Mouse (Mus musculus) olfactory bulb, adult 2 months (tissue): ENCODE measurements at regions not wholly inside any gene's neighbourhood (a gene's known extent, or its start where the extent isn't known, plus 50 kb on each side); places are given as distances from the start of the nearest gene placed in this dataset.

Experiments used
- H3K27ac ChIP-seq: fragments of 200-500 bp; 2 replicates; pipeline ENCODE4 v1.5.1; 2012; ENCODE audit warnings: low read depth, low read length; ENCODE audit not compliant: insufficient read depth
- H3K4me1 ChIP-seq: fragments of 200-500 bp; 2 replicates; pipeline ENCODE4 v1.6.1; 2012; ENCODE audit warnings: low read length; ENCODE audit not compliant: control insufficient read depth, insufficient read depth
- H3K4me3 ChIP-seq: fragments of 200-500 bp; 2 replicates; pipeline ENCODE4 v1.5.1; 2012; ENCODE audit warnings: mild to moderate bottlenecking, low read depth, low read length, moderate library complexity; ENCODE audit not compliant: insufficient read depth
- CTCF ChIP-seq: fragments of 200-500 bp; IDR thresholded peaks from 2 replicates; pipeline ENCODE4 v1.5.1; 2012; ENCODE audit warnings: low read depth, mild to moderate bottlenecking, low read length, moderate library complexity; ENCODE audit not compliant: insufficient read depth
- POLR2A ChIP-seq: fragments of 200-500 bp; IDR thresholded peaks from 2 replicates; pipeline ENCODE4 v1.6.1; 2012; ENCODE audit warnings: mild to moderate bottlenecking, low read depth, low read length, moderate library complexity; ENCODE audit not compliant: insufficient read depth
- WGBS: fragments of 180-500 bp; shearing (Covaris S2); methylation state at CpG from one replicate; pipeline ENCODE4 v1.1.7; 2018; 5-methylcytosine and 5-hydroxymethylcytosine counted together

DNA sequence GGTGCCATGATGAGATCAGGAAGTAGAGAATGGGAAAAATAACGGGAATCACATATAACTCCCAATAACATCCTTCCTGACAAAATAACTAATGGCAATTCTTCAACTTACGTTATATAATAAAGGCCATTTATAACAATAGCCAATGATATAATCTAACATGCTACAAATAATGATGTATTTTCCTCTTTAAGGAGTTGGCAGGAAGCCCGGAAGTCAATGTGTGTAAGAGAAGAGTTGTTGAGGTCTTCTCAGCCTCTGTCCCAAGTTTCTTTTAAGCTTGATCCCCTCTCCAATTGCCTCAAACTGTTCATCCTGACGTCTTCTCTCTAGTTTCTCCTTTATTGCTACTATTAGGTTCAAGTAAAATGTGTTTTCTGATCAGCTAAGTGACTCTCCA, 108.1 kb upstream of the Kcnab1 start:
- TF ChIP-seq POLR2A (no peak), CTCF (no peak)
- 61% methylated on average over 4 of the region's 4 CpGs for WGBS
- no peaks in the 10 kb centered on the region for H3K4me1 ChIP-seq
- no peak overlapping the region for H3K27ac ChIP-seq
- no peak overlapping the region for H3K4me3 ChIP-seq

DNA sequence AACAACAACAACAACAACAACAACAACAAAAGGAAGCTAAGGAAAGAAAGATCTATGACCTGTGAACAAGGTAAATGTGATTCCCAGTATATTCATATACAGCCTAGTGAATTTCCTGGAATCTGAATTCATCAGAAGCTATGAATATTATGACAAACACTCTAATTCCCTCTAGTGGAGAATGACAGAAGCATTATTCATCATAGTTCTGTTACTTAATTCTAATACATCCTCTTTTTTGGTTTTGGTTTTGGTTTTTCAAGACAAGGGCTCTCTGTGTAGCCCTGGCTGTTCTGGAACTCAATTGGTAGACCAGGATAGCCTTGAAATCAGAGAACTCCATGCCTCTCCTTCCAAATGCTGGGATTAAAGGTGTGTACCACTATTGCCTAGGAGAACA, 106.6 kb upstream of the Kcnab1 start:
- Histone ChIP-seq H3K4me3 (no peak overlapping the region), H3K4me1 (no peaks in the 10 kb centered on the region), H3K27ac (no peak overlapping the region)
- TF ChIP-seq CTCF, result no peak
- no peak for TF ChIP-seq POLR2A

- 62% methylated on average over 1 of the region's 1 CpGs for WGBS
- Histone ChIP-seq H3K27ac (no peak overlapping the region), H3K4me3 (no peak overlapping the region), H3K4me1 (no peaks in the 10 kb centered on the region)
- TF ChIP-seq POLR2A (no peak), CTCF (no peak)
These were observed 103.1 kb upstream of the Kcnab1 start for GRCm38 (mm10) chr3:65006127-65006526.

- TF ChIP-seq CTCF (no peak), POLR2A (no peak)
- 84% methylated on average over 3 of the region's 3 CpGs for WGBS
- Histone ChIP-seq H3K4me1 (no peaks in the 10 kb centered on the region), H3K4me3 (no peak overlapping the region), H3K27ac (no peak overlapping the region)
These were observed 102.6 kb upstream of the Kcnab1 start for GRCm38 (mm10) chr3:65006565-65006964.

DNA sequence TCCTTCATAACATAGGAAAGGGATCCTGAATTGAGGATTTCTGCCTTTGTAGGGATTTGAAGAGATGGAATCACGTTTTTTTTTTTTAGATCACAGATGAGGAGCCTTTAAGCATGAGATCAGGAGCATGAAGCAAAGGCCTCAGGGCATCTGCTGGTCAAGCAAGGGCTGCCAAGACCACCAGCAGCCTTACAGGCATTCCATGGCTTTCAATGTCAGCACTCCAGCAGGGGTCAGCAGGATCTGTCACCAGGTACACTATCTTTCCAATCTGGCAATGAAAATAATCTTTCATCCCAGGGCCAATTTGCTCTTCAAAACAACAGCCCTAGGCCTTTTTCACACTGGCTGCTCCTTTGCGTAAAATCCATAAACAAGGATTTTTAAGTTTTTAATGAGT, 85.3 kb upstream of the Kcnab1 start:
- Histone ChIP-seq H3K4me3 (no peak overlapping the region), H3K27ac (no peak overlapping the region), H3K4me1 (no peaks in the 10 kb centered on the region)
- no peak for TF ChIP-seq CTCF
- no peak for TF ChIP-seq POLR2A
- WGBS, result 81% methylated on average over 2 of the region's 2 CpGs

- WGBS, result 17% methylated on average over 2 of the region's 2 CpGs
- Histone ChIP-seq H3K4me3 (no peak overlapping the region), H3K27ac (peak overlapping the region; percentile 30), H3K4me1 (no peaks in the 10 kb centered on the region)
- TF ChIP-seq POLR2A (no peak), CTCF (no peak)
These were observed 71.6 kb upstream of the Kcnab1 start for GRCm38 (mm10) chr3:65037626-65038025.

DNA sequence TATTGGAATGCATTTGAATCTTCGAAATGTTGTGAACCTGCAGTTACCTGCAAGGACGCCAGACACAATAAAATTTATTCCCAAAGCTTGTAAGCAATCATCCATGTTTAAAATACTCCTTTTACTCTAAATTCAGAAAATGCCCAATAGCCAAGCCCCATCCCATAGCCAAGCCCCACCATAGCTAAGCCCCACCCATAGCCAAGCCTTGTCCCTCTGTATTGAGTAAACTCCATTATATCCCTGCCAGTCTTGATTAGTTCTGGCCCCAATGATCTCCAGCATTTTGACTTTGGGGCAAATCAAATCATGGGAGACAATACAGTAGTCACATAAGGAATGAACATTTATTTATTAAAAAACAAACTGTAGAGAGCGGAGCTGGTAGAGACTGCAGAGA, 61.3 kb upstream of the Kcnab1 start:
- H3K4me3 ChIP-seq, result no peak overlapping the region
- no peak overlapping the region for H3K27ac ChIP-seq
- WGBS, result 89% methylated on average over 3 of the region's 3 CpGs
- H3K4me1 ChIP-seq, result no peaks in the 10 kb centered on the region
- TF ChIP-seq POLR2A (no peak), CTCF (no peak)

DNA sequence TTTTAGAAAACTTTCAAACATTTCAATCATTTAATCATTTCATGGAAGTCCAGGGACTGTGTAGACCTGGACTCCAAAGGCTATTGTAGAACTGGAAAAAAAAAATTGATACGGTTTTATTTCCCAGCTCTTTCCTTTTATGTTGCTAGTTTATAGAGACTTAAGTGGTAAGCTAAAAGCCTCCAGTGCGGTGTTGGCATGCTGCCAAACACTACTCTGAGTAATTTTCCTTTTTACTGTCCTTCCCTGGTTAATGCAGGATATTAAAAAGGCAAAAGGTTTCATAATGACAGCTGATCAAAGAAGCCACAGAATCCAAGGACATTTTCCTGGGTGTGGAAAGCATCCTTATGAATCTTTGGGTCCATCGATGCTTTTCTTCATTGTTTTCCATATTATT, 53.8 kb upstream of the Kcnab1 start:
- Histone ChIP-seq H3K27ac (no peak overlapping the region), H3K4me1 (no peaks in the 10 kb centered on the region), H3K4me3 (no peak overlapping the region)
- WGBS, result 12% methylated on average over 3 of the region's 3 CpGs
- TF ChIP-seq CTCF (no peak), POLR2A (no peak)
